Mouse (Mus musculus) embryonic facial prominence, embryonic 15.5 days (tissue): Measurements from ENCODE around the gene Gstt4. TPM values are rescaled to one million over a fixed set of nuclear protein-coding genes. Genes with fewer than 3 reads are reported as not detected.
"Not testable (repeated sequence)": the region's sequence is repeated elsewhere in the genome, so short reads cannot be mapped to it uniquely, and the experiment has no call there.

Experiments used
- ATAC-seq: fragments of 200-750 bp; cut with Nextera tagmentation; 2 replicates; pipeline ENCODE4 v1.8.0; 2017; ENCODE audit warnings: low read depth, moderate TSS enrichment; ENCODE audit not compliant: insufficient number of reproducible peaks, low FRiP score, low TSS enrichment
- H3K27ac ChIP-seq: fragments of 300-500 bp; sonication (generic); replicated peaks from 2 replicates; pipeline ENCODE4 v1.5.1; 2015; ENCODE audit warnings: mild to moderate bottlenecking, inconsistent platforms
- H3K27me3 ChIP-seq: fragments of 300-500 bp; sonication (generic); 2 replicates; pipeline ENCODE4 v1.6.1; 2015; ENCODE audit warnings: inconsistent platforms
- H3K36me3 ChIP-seq: fragments of 300-500 bp; sonication (generic); 2 replicates; pipeline ENCODE4 v1.6.1; 2015; ENCODE audit warnings: mild to moderate bottlenecking, inconsistent platforms
- H3K4me1 ChIP-seq: fragments of 300-500 bp; sonication (generic); 2 replicates; pipeline ENCODE4 v1.6.1; 2015; ENCODE audit warnings: inconsistent platforms
- H3K4me2 ChIP-seq: fragments of 300-500 bp; sonication (generic); replicated peaks from 2 replicates; pipeline ENCODE4 v1.6.1; 2015; ENCODE audit warnings: mild to moderate bottlenecking, inconsistent platforms
- H3K4me3 ChIP-seq: fragments of 300-500 bp; sonication (generic); replicated peaks from 2 replicates; pipeline ENCODE4 v1.5.1; 2015; ENCODE audit warnings: mild to moderate bottlenecking, inconsistent platforms
- H3K9ac ChIP-seq: fragments of 300-500 bp; sonication (generic); 2 replicates; pipeline ENCODE4 v1.6.1; 2015; ENCODE audit warnings: inconsistent platforms
- H3K9me3 ChIP-seq: fragments of 300-500 bp; sonication (generic); replicated peaks from 2 replicates; pipeline ENCODE4 v1.6.1; 2016; ENCODE audit warnings: inconsistent platforms
- WGBS: fragments of 180-500 bp; shearing (Covaris S2); methylation state at CpG from one replicate; pipeline ENCODE4 v1.1.7; 2015; 5-methylcytosine and 5-hydroxymethylcytosine counted together
- polyA plus RNA-seq: library from polyadenylated mRNA; unstranded; fragments of >200 nt; fragmentation: Nextera tagmentation; extraction: Ambion mirVana; gene quantifications from 2 replicates; pipeline ENCODE4 v1.2.1, GENCODE M21; 2015

Gene Gstt4
- polyA plus RNA-seq, 1 experiment from 2014 or later = not detected

DNA sequence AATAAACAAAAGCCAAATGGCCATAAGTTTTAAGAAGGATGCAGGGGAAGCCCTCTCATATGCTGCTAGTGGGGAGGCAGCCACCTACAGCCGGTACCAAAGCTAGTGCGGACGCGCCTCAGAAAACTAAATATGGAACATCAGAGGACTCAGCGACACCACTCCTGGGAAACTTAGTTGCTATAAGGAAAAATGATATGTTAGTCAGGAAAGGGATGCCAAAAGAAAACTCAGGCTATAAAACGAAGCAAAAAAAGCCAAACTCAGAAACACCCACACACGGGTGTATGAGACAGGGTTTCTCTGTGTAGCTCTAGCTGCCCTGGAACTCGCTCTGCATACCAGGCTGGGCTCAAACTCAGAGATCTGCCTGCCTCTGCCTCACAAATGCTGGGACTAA lies 34.1 kb downstream of the Gstt4 start:
- H3K9ac ChIP-seq = no peak overlapping the region
- H3K9me3 ChIP-seq = no peaks in the 10 kb centered on the region
- H3K27ac ChIP-seq = no peak overlapping the region
- H3K36me3 ChIP-seq = no peaks in the 10 kb centered on the region
- no peaks in the 10 kb centered on the region for H3K27me3 ChIP-seq
- WGBS = 88% methylated on average over 8 of the region's 8 CpGs
- no peak overlapping the region for H3K4me3 ChIP-seq
- H3K4me1 ChIP-seq = no peaks in the 10 kb centered on the region
- ATAC-seq = no peak
- no peak overlapping the region for H3K4me2 ChIP-seq

DNA sequence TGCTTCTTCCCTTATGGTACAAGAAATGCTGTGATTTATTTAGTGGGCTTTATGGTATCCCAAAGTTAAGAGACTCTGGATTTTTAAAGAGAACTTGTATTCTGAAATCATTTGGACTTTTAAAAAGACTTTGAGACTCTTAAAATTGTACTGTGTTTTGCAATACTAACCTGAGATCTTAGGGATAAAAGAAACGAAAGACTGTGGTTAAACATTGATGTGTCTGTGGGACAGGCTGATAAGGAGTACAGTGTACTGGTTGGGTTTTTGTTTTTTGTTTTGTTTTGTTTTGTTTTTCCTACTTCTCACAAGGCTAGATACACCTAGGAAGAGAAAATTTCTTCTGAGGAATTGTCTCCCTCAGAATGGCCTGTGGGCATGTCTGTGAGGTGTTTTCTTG lies 36.9 kb downstream of the Gstt4 start:
- H3K27ac ChIP-seq = no peak overlapping the region
- H3K9me3 ChIP-seq = no peaks in the 10 kb centered on the region
- no peak overlapping the region for H3K4me3 ChIP-seq
- 74% methylated on average over 1 of the region's 1 CpGs for WGBS
- H3K4me1 ChIP-seq = peaks cover 10% of the 10 kb centered on the region
- no peaks in the 10 kb centered on the region for H3K36me3 ChIP-seq
- ATAC-seq = no peak
- no peak overlapping the region for H3K4me2 ChIP-seq
- 0 out of 2 replicates have a peak, but pooled peaks cover 5% of the 10 kb centered on the region for H3K27me3 ChIP-seq
- no peak overlapping the region for H3K9ac ChIP-seq

DNA sequence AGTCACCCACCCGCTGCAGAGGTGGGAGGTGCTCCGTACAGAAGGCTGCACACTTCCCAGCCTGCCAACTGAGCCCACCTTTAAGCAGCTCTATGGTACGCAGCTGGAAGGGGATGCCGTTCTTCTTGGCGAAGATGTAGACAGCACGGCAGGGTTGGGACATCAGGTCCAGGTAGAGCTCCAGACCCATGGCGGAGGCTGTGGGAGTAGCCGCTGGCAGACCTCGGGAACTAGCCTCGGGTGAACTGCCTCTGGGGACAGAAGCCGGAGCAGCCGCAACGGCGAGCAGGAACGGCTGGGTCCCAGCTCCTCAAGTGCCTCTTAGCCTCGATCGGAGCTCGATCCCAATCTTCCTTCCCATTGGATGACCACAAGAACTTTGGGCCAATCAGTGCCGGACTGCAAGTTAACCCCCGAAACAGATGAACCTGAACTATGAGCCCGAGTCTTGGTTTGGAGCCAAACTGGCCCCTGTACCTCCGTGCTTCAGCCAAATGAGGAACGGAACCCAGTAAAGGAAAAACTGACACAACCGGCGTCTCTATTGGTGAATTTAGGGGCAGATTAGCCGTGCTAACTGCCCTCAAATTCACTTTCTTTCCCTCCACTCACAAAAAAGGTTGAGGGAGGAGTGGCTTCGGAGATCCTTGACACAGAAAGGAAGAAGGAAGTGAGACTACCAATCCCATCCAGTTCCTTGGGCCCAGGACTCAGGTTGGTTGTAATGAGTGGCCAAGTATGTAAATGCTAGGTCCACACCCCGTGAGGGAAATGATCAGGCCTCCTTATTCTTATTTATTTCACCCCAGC lies 41.4 kb downstream of the Gstt4 start, which contains the start of the genes Gm20441 and Gstt3:
TSS of gene Gm20441 (minus strand) at position 186 of the 810 bp plus-strand sequence.
TSS of gene Gstt3 (minus strand) at position 646 of the 810 bp plus-strand sequence.
- Histone ChIP-seq H3K4me3 (peak within 1 kb of the TSS; percentile 52), H3K36me3 (no peaks in the 10 kb centered on the region), H3K4me1 (peaks cover 17% of the 10 kb centered on the region), H3K9ac (peak within 1 kb of the TSS; percentile 45), H3K27ac (peak within 1 kb of the TSS; percentile 71), H3K27me3 (peaks cover 18% of the 10 kb centered on the region; the same call in 1 of the 2 replicates), H3K4me2 (peak within 1 kb of the TSS; percentile 88), H3K9me3 (no peaks in the 10 kb centered on the region)
- ATAC-seq = peak; percentile 71; the same call in 1 of the 2 replicates
- WGBS = under 1% methylated on average over 28 of the region's 28 CpGs

DNA sequence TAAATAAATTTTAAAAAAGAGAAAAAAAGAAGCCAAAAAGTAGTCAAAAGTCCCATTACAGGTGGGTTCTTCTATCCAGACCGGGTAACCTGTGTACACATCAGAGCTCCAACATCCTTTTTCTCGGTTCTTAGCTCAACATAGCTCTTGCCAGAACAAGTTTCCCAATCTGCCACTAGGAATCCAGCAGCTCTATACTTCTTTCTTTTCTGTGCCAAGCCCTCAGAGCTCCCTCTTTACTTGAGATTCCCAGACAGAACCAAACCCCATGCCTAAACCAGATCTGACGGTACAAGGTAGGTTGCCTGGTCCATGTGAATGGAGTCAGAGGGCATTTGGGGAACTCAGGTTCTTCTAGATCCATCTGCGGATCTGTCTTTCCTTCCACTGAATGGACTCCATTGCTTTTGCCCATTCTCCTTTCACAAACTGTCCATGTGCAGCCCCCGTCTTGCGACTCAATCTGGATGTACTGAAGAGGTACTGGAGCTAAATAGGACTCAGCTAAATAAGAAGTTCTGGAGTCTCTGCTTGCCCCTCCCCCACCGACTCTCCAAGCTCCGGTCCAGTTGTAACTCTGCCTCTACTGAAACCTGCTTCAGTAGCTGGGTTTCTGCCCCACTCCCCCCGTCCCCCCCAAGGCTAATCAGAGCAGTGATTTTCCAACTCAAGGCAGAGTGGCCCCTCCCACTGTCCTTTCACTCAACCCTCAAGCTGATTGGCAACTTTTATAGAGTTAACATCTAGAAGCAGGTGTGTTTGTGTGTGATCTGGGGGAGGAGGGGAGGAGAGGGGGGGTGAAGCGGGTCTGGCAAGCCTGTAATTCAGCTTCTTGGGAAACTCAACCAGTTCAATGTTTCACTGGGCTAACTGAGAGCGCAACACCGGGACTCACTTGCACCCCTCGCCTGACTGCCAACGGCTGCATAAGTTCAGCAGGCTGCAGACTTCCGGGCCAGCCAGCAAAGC lies 42.9 kb downstream of the Gstt4 start:
- Histone ChIP-seq H3K9ac (no peak overlapping the region), H3K4me1 (peaks cover 17% of the 10 kb centered on the region), H3K27ac (no peak overlapping the region), H3K9me3 (no peaks in the 10 kb centered on the region), H3K4me2 (peak overlapping the region; percentile 88), H3K27me3 (peaks cover 18% of the 10 kb centered on the region; the same call in 1 of the 2 replicates), H3K4me3 (peak overlapping the region; percentile 52; the same call in 1 of the 2 replicates), H3K36me3 (no peaks in the 10 kb centered on the region)
- 31% methylated on average over 15 of the region's 15 CpGs for WGBS
- ATAC-seq = no peak

DNA sequence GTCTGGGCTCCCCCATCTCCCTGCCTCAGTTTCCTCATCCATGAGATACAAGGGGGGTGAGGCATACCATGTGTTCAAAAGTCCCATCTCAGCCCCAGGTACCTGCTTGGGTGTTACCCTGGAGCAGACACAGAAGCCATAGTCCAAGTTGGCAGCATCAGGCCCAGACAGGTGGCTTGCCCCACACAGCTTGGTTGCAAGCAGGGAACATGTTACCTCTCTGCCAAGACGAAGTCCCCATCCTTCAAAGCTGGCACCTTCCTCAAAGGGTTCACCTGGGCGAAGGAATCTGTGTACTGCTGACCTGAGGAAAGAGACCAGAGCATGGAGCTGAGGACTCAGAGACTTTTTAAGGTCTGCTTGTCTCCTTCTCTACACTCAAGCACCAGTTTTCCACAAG lies 44.5 kb downstream of the Gstt4 start:
- Histone ChIP-seq H3K9ac (no peak overlapping the region), H3K9me3 (no peaks in the 10 kb centered on the region), H3K27me3 (peaks cover 18% of the 10 kb centered on the region; the same call in 1 of the 2 replicates), H3K4me3 (no peak overlapping the region), H3K4me1 (peaks cover 19% of the 10 kb centered on the region), H3K27ac (no peak overlapping the region), H3K36me3 (no peaks in the 10 kb centered on the region), H3K4me2 (no peak overlapping the region)
- ATAC-seq = no peak
- 79% methylated on average over 2 of the region's 2 CpGs for WGBS

DNA sequence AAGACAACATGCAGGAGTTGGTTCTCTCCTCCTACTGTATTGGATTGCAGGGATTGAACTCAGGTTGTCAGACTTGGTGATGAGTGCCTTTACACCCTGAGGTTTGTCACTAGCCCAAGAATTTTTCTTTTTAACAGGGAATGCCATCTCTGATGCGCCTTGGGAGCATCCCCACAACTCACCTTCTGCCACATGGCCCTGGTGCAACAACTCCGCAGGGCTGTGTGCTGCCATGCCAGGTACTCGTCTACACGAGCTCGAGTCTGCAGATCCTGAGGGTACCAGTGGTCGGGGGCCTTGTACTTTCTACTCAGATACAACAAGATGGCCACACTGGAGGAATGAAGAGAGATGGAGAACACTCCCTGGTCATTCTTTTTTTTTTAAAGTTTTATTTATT lies 45.8 kb downstream of the Gstt4 start:
- Histone ChIP-seq H3K4me1 (peaks cover 27% of the 10 kb centered on the region), H3K4me2 (no peak overlapping the region)
- 85% methylated on average over 6 of the region's 6 CpGs for WGBS

DNA sequence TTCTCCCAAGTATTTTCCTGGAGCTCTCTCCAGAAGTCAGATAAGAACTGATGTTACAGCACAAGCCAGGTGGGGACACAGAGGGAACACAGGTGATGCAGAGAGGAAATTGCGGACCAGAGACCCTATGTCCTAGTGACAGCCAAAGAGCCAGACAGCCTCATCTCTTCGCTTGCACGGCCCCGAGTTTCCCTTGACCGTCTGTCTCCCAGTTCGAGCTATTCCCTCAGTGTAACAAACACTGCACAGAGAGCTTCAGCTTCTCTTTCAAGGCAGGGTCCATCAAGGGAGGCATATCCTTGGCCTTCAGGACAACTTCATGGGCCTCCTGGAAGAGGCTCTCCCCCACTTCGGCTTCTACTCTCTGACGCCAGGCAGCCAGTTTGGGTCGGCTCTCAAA lies 47.8 kb downstream of the Gstt4 start:
- no peak overlapping the region for H3K27ac ChIP-seq
- no peak for ATAC-seq
- H3K9ac ChIP-seq = no peak overlapping the region
- H3K9me3 ChIP-seq = no peaks in the 10 kb centered on the region
- H3K36me3 ChIP-seq = no peaks in the 10 kb centered on the region
- no peak overlapping the region for H3K4me3 ChIP-seq
- no peak overlapping the region for H3K4me2 ChIP-seq
- WGBS = 90% methylated on average over 9 of the region's 9 CpGs
- peaks cover 14% of the 10 kb centered on the region for H3K4me1 ChIP-seq
- peaks cover 9% of the 10 kb centered on the region; the same call in 1 of the 2 replicates for H3K27me3 ChIP-seq

More for the DNA sequence above, 45.8 kb downstream of the Gstt4 start:
- no peak overlapping the region for H3K4me3 ChIP-seq
- H3K36me3 ChIP-seq = no peaks in the 10 kb centered on the region
- no peak for ATAC-seq
- no peak overlapping the region for H3K9ac ChIP-seq
- no peak overlapping the region for H3K27ac ChIP-seq
- peaks cover 18% of the 10 kb centered on the region; the same call in 1 of the 2 replicates for H3K27me3 ChIP-seq
- H3K9me3 ChIP-seq = no peaks in the 10 kb centered on the region

DNA sequence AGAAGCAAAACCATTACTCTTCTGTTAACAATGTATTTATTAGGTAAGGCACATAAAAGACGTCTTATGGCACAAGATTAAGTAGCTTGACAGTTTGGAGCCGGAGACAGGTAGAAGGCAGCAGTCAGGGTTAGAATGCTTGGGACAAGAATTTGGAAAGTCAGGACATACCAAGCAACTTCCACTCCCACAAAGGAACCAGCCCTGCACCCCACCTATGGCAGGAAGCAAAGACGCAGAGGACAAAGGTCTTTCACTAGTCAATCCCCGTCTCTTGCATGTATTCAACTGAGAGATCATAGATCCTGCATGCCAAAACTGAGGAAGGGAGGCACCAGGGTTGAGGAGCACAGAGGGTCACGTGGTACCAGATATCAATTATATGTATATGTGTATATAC lies 48.2 kb downstream of the Gstt4 start:
- no peak overlapping the region for H3K9ac ChIP-seq
- H3K4me2 ChIP-seq = no peak overlapping the region
- WGBS = 91% methylated on average over 5 of the region's 5 CpGs
- H3K9me3 ChIP-seq = no peaks in the 10 kb centered on the region
- no peak for ATAC-seq
- H3K4me1 ChIP-seq = peaks cover 10% of the 10 kb centered on the region; the same call in 1 of the 2 replicates
- H3K4me3 ChIP-seq = peak overlapping the region; percentile 70; the same call in 1 of the 2 replicates
- peaks cover 4% of the 10 kb centered on the region; the same call in 1 of the 2 replicates for H3K27me3 ChIP-seq
- no peak overlapping the region for H3K27ac ChIP-seq
- H3K36me3 ChIP-seq = no peaks in the 10 kb centered on the region

DNA sequence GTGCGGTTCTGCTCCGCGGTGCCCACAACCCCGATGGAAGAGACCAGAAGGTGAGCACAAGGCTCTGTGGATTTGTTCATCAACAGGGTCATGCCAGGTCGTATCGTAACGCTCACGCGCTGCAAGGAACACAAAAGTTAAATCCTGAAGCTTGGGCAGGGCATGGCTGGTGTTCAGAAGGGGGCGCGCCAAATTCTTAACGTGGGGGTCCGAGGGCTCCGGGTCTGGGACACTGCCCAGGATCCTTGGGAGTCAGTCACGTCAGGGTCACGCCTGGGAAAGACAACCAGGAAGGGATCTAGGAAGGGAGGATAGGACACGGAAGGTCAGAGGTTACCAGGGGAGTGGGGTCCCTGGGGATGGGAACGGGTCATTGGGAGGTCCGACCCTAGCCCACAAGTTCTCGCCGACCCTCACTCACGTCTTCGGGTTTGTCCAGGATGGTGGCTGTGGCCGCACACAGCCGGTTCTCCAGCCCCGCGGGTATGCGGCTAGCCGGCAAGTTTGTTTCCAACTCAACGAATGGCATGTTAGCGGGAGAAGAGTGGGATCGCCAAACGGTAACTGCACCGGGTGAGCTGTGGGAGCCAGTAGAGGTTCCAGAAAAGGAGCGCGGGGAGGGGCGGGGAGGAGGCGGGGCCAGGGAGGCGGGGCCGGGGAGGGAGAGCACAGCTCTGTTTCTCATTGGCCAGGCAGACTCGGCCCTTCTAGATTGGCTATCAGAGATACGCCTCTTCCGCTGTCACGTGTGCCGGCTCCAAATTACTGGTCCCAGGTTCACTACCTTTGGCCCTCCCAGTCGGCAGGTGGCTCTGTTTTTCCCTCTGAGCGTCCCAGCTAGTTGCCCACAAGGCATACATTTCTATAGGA lies 49.3 kb downstream of the Gstt4 start, which contains the start of gene Ddt:
TSS of gene Ddt (minus strand) at position 620 of the 870 bp plus-strand sequence.
- 0 out of 2 replicates have a peak, but pooled peaks cover 4% of the 10 kb centered on the region for H3K27me3 ChIP-seq
- peak within 1 kb of the TSS; percentile 70 for H3K4me3 ChIP-seq
- WGBS = under 1% methylated on average over 47 of the region's 47 CpGs
- no peaks in the 10 kb centered on the region for H3K9me3 ChIP-seq
- ATAC-seq = peak; percentile 92
- H3K4me2 ChIP-seq = peak within 1 kb of the TSS; percentile 96
- peak within 1 kb of the TSS; percentile 56 for H3K9ac ChIP-seq
- no peak within 1 kb of the TSS for H3K27ac ChIP-seq
- H3K36me3 ChIP-seq = no peaks in the 10 kb centered on the region
- peaks cover 10% of the 10 kb centered on the region; the same call in 1 of the 2 replicates for H3K4me1 ChIP-seq

DNA sequence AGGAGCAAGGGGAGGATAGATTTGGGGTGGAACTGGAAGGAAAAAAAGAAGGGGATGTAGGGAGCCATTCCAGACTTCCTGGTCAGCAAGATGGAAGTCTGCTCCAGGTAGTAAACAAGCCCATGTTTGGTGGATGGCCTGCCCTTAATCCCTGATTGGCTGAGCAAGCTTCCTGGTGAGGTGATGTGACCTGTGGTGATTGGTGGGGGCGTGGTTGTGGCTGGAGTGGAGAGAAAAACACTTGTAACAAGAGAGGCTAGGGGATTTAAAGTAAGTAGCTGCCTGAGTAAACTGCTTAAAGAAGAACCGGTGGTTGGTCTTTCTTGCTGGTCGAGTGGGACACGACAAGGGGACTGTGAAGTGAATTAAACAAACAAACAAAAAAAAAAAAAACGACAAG lies 54.6 kb downstream of the Gstt4 start:
- not testable (repeated sequence) for H3K4me2 ChIP-seq, H3K36me3 ChIP-seq, H3K27ac ChIP-seq, H3K9ac ChIP-seq, ATAC-seq, H3K9me3 ChIP-seq, H3K4me3 ChIP-seq, H3K27me3 ChIP-seq
- peaks cover 18% of the 10 kb centered on the region for H3K4me1 ChIP-seq
- WGBS = 21% methylated on average over 5 of the region's 5 CpGs
